Mouse (Mus musculus) MEL-GATA-1-ER (cell line): ENCODE measurements around the gene Zc3h12d.

Experiments
- DNase-seq: peaks from one replicate; pipeline ENCODE4 v3.0.0-alpha.2; 2012; ENCODE audit warnings: low read depth; ENCODE audit errors: extremely low read depth

The Zc3h12d gene

DNA sequence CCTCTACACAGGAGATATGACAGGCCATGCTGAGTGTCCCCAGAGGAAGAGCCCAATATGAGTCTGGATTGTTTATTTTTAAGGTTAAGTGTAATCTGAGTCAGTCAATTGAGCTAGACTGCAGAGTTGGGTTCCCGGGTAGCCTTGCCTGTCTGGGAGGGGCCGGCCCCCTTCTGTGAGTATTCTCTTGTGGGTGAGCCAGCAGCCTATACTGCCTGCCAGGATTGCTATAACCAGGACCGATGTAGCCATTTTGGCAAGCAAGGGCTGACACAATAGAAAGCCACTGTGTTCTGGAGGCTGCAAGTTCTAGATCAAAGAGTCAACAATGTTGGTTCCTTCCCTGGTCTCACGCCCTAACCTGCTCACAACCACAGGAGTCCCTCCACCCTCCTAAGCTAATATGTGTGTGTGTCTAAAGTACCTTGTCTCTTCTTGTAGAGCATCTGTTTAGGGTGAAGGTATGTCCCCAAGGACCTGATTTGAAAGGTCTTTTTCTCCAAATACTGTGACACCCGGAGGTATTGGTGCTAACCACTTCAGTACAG is 6.7 kb downstream of the Zc3h12d start:
- DNase-seq = no peak

DNA sequence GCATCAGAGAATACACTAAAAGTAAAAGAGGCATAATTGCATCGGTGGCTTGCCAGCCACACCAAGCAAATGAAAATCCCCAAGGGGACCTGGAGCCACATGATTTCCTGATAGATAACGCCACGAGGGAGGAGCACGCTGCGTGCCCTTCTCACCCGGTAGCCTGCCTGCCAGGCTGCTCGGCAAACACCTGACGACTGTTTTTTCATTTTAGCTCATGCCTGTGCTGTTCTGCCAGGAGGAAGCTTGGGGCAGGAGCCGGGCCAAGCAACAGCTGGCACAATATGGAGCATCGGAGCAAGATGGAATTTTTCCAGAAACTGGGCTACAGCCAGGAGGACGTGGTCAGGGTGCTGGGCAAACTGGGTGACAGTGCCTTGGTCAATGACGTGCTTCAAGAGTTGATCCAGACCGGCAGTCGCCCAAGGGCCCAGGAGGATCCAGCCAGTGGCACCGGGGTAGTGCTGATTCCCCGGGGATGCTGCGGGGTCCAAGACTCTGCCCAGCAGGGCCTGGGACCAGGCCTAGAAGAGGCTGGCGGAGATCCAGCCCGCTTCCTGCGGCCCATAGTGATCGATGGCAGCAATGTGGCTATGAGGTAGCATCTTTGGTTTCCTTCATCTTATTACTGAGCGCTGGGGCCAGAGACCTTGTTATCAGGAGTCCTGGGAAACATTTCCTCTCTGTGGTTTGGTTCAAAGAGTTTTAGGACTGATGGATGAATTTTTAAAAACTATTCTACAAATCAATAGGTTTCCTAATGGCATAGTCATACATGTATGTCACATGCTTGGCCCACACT is 7.5 kb downstream of the Zc3h12d start:
- DNase-seq = no peak

DNA sequence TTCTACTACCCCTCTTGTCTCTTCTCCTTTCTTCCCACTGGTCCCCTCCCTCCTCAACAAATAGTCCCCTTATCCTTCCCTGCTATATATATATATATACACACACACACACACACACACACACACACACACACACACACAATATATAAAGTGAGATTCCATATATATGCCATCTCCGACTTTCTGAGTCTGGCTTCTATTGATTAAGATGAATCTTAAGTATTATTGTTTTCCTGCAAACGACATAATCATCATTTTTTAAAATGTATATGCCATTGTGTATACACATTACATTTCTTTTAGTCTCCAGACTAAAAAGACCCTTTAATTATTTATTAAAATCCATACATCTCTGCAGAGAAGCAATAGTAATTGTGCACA is 8.1 kb downstream of the Zc3h12d start:
- no peak for DNase-seq

DNA sequence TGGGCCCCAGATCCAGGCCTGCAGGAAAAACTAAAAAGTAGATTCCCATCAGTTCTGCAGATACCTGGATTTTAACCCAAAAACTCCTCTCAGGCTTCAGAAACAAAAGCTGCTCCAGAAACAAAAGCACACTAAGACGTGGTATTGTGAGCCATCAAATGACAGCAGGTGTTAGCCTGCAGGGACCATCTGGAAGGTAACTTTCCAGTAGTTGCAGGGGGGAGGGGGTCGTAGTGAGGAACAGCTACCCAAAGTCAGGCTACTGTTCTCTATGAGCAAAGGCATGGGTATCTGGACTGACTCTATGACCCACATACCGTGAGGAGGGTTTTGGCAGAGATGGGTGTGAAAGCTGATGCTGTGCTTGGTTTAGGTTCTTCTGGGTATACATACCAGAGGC is 8.5 kb downstream of the Zc3h12d start:
- DNase-seq = no peak

DNA sequence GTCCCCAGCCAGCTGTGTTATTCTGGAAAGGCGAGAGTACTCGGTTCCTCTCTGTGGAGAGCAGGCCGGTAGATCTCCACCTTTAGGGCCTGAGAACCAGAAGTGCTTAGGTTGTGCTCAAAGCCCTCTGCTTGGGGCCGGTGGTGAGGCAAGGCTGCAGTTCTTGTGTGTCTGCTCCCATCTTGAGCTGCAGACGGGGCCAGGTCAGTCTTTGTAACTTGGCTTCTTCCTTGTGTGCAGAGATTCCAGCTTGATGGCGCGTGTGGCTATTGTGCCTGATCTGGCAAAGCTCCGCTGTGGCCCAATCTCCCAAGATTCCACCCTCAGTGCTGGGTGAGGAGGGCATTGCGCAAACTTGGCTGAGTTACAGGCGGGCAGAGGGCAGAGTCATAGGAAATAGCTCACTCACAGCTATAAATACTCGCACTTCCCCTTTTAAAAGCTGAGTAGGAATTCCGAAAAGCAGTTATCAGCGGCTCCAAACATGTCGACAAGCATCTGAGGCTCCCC is 9.4 kb downstream of the Zc3h12d start:
- peak; percentile 64 for DNase-seq

DNA sequence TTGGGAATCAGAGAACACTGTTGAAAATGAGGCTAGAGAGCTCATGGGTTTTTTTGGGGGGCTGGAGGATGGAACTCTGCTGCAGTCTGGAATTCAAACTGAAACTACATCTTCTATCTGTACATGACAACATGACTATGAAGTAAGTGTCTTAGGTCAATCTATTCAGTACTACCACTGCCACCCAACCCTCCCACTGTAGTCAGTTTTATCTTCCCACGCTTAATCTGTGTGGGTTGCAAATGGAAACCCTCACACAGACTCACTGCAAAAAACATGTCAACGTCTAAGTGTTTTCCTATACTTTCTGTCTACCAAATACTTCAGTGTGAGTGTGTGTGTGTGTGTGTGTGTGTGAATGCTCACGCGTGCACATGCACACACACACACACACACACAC is 10.9 kb downstream of the Zc3h12d start:
- no peak for DNase-seq

DNA sequence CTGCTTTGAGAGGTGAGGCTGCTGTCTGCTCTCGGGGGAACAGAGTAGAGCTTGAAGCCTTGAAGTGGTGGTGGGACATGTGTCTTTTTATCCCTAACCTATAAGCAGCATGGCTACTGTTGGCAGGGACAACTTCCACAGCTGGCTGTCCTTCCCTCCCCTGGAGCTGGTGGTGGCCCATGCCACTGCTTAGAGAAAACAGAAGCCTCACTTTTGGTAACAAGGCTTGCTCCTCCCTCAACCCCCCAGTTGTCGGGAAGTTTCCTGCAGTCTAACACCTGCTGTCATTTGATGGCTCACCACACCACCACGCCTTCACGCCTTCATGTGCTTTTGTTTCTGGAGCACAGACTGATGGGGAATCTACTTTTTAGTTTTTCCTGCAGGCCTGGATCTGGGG is 11.9 kb downstream of the Zc3h12d start:
- DNase-seq = no peak

DNA sequence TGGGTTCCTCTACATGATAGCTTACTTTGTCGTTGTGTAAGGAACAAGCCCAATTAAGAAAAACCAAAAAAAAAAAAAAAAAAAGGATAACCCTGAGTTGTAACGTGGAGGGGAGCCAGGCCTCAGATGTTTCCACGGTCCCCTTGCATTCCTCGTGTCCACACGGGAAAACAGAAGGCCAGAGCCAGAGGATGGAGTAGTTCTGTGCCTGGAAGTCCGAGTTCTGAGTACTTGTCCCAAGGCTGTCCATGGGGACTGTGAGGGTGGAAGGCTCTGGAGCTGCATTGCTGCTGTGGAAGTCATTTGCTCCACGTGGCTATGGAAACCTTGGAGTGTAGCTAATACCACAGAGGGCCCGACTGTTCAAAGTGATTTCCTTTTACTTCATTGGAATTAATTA is 12.9 kb downstream of the Zc3h12d start:
- DNase-seq = no peak

DNA sequence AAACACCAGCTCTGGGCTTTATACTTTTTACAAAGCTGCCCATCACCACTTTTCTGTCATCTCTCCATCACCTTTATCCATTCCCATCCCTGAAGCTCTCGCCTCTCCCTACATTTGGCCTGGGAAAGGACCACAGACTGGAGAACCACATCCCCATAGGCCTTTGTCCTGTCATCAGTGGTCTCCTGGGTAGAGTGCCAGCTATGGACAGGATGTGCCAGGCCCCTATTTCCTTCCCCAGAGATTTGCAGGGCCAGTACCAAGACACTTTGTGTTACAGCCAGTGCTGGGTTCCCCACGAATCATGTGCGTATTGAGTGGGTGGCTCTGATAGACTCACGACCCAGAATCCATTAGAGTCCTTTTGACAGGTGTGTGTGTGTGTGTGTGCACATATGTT is 13.7 kb downstream of the Zc3h12d start:
- DNase-seq = no peak

DNA sequence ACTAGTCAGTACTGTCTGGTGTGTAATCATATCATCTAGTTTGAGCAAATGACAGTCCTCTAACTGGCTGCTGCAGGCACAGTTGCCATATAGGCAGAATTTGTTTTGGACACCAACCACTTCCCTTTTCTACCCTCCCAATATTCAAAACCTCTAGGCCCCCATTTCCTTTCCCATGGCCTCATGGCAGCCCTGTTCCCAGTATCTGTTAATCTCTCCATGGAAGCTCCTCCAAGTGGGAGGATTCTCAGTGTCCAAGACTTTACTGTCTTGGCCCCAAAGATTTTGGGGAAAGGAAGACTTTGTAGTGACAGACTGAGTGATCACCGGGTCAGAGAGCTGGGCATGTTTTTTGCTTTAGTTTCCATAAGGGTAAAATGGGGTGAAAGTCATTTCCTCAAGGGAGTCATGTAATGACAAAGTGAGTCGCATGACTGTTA is 14.9 kb downstream of the Zc3h12d start:
- no peak for DNase-seq

DNA sequence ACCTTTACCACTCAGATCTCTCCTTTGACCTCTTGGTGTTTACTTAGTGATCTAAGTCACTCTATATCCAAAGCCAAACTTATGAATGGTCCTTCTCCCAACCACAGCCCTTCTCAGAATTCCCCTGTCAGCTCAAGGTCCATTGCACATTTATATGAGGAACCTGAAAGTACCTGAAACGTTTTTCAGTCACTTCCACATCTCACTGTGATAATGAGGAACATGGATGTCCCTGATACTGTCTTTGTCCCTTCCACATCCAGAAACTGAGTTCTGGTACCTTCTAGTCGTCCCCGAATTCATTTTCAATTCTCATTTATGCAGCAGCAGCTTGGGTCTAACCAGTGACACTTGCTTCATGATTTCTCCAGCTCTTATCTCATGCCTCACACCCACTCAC is 19.6 kb downstream of the Zc3h12d start:
- DNase-seq = no peak

DNA sequence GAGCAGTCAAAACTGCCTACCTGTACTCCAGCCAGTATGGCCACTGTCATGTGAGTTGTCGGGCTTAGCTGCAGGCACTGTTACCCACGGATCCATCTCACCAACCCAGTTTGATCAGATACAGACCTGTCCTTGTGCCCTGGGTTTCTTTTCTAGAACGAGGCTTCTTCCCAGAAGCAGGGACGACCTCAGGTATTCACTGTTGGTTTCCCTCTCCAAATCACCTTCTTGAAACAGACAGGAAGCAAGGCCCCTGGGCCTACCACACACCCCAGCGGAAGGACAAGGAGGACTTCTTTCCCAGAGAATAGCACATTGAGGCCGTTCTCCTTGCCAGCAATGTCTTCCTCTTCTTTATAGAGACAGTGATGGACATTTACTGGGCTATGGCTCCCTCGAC is 28.2 kb downstream of the Zc3h12d start:
- DNase-seq = no peak

DNA sequence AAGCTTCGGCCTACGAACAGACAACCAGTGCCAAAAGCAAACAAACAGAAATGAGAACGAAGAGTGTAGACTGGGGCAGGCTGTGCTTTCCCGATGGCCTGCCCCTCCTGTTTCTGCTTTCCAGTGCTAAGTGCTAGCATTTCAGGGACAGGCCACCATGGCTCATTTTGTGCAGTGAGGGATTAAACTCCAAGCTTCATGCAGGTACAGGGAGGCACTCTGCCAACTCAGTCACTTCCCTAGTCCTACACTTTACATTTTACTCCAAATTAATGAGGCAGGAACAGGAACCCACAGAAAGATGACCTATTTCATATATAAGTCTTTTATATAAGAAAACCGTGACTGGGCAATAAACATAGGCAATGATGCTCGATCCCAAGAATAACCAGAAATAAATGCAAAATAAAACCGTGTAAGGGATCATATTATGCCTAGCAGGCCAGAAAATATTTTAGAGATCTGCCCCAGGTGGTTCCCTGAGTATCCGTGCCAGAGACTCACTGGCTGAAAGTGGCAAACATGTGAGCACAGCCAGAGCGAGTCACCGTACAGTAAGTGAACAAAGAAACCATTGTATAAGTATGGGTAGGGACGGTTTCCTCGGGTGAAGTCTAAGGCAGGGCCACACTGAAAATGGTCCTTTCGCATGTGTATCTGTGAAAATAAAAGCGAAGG is 29.1 kb downstream of the Zc3h12d start:
- no peak for DNase-seq

DNA sequence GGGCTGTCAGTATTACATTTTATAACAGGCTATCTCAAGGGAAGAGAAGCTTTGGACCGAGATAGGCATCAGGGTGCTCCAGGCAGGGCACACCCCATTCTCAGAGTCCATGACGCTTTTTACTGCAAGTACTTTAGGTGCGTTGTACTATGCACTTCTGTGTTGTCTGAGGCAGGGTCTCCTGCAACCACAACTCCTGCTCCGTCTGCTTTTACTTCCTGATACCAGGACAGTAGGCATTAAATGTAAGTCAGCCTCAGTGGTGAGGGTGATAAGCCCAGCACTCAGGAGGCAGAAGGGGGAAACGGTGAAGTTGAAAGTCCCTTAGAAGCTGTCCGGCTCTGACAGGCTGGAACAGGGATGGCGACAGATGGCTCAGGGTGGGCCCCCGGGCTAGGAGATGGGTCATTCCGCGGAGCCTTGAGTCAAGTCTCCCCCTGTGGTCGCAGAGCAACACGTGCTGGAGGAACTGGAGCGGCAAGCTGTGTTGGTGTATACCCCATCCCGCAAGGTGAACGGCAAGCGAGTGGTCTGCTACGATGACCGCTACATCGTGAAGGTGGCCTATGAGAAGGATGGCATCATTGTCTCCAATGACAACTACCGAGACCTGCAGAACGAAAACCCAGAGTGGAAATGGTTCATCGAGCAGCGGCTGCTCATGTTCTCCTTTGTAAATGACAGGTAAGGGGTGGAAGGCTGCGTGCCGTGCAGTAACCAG is 29.8 kb downstream of the Zc3h12d start:
- DNase-seq = no peak

DNA sequence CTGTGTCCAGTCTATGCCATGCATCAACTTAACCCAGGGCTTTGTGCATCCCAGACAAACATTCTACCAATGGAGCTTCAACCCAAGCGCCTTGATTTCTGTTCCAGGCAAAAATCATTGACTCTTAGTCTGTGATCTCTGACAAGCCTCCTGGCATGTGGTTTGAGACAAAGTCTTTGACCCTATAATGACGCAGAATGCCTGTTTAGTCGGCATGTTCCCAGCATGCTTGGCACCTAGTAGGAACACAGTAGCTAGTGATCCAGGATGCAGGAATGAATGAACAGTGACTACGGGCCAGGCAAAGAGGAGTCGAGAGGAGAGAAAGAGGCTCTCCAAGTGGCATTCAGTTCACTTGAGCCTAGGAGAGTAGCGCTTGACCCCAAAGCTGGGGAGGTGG is 31.1 kb downstream of the Zc3h12d start:
- no peak for DNase-seq

DNA sequence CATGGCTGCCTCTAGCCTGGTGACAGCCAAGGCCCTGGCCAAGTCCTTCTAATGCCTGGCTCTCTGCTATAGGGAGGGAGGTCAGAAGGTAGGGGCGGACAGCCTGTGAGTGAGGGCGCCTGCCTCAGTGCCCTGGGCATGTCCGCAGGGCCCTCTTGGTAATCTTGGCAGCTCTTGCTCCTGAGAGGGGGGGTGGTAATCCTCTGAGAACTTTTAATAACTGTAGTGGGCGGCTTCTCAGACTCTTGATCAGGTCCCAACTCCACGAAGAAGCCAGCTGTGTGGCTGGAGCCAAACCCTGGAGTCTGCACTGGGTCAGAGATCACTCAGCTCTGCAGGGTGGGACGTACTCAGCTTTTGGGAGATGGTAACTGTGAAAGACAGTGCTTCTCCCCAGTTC is 31.9 kb downstream of the Zc3h12d start:
- DNase-seq = no peak

DNA sequence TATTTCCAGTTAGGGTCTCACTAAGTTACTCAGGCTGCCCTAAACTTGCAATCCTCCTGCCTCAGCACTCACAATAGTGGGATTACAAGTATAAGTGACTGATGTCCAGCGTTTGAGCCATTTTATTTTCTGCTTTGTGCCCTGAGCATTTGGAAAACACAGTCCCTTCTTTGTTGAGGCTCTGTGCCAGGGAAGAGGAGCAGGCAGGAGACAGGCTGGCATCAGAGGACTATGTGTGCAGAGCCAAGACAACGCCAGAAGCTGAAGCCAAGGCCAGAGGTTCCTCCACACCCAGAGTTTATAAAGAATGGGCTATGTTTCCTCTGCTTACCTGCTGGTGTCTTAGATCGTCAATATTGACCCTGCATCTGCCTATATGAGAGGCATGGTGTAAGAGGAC is 32.5 kb downstream of the Zc3h12d start:
- DNase-seq = no peak

DNA sequence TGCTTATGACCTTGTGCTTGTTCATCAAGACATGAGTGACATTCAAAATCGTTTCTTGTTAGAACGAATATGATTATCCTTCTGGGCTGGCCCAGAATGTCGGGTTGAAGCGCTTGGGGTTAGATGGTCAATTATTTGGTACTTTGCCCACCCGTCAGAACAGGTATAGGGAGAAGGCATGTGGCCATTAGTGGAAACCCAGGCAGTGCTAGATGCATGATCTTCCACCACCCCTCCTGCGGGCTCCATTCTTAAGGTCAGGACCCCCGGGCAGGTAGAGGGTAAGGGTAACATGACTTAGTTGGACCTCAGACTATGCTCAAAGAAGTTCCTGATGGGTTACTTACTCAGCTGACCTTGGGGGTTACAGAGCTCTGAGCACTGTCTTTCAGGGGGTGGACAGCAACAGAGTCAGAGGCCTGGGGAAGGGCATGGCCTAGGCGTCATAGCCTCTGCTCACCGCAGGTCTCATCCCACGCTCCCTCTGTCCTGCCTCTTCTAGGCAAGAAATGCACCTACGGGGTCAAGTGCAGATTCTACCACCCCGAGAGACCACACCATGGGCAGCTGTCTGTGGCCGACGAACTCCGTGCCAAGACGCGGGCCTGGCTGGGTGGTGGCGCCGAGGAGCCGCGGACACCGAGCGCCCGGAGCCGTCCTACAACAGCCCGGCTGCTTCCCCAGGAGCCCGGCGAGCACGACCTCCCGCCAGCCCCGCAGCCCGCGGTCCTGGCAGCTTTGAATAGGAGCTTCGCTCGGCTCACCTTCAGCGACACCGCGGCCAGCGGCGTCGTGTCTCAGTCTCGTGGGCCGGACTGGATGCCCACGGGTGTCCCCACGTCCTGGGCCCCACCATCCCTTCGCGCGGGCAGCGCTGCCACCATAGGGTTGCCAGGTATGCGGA is 34.7 kb downstream of the Zc3h12d start:
- no peak for DNase-seq

DNA sequence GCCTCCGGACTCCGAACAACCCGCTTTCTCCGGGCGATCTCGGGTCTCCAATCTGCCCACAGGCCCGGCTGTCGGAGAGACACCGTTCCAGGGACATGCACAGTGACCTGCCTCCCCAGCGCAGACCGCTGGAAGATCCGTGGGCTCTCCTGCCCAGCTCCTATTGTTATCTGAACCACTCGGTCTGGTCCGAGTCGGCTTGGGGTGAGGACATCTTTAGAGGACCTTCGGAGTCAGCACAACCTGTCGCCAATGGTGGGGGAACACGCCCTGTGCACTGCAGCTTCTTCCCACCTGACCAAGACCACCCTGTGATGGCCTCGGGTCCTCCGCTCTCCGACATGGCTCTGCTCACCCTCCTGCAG is 35.4 kb downstream of the Zc3h12d start:
- DNase-seq = no peak

DNA sequence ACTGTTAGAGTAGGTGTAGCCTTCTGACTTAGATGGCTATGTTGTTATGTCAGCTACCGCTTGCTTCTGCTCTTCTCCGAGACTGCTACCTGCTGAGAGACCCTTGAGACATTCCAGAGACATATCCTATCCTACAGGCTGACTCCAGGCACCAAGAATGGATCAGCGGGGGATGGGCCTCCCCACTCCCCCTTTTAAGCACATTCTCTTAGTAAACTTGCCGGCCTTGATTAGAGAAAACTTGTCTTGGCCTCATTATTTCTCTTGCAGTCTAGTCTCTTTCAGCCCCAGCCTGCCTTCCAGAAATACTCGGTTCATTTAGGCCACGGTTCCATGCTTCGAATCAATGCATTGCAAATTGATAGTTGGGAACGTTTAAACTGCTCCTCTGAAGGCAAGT is 37.5 kb downstream of the Zc3h12d start:
- DNase-seq = no peak
